Mouse (Mus musculus) heart, embryonic 11.5 days (tissue): ENCODE measurements at regions not wholly inside any gene's neighbourhood (a gene's known extent, or its start where the extent isn't known, plus 50 kb on each side); places are given as distances from the start of the nearest gene placed in this dataset.

Experiments used
- ATAC-seq: fragments of 200-750 bp; cut with Nextera tagmentation; replicated peaks from 2 replicates; pipeline ENCODE4 v1.8.0; 2017; ENCODE audit warnings: moderate library complexity; ENCODE audit not compliant: insufficient number of reproducible peaks, low FRiP score, low TSS enrichment
- H3K27ac ChIP-seq: fragments of 300-500 bp; sonication (generic); 2 replicates; pipeline ENCODE4 v1.5.1; 2014; ENCODE audit warnings: mild to moderate bottlenecking, low read depth, low read length
- H3K27me3 ChIP-seq: fragments of 300-500 bp; sonication (generic); 2 replicates; pipeline ENCODE4 v1.6.1; 2014; ENCODE audit warnings: mild to moderate bottlenecking, low read length, mixed read lengths; ENCODE audit not compliant: control insufficient read depth, insufficient read depth
- H3K36me3 ChIP-seq: fragments of 300-500 bp; sonication (generic); 2 replicates; pipeline ENCODE4 v1.6.1; 2014; ENCODE audit warnings: mild to moderate bottlenecking, low read length, moderate library complexity, mixed read lengths; ENCODE audit not compliant: control insufficient read depth, insufficient read depth
- H3K4me1 ChIP-seq: fragments of 300-500 bp; sonication (generic); 2 replicates; pipeline ENCODE4 v1.6.1; 2014; ENCODE audit warnings: low read length; ENCODE audit not compliant: control insufficient read depth, insufficient read depth
- H3K4me2 ChIP-seq: fragments of 300-500 bp; sonication (generic); 2 replicates; pipeline ENCODE4 v1.6.1; 2014; ENCODE audit warnings: mild to moderate bottlenecking, moderate library complexity
- H3K4me3 ChIP-seq: fragments of 300-500 bp; sonication (generic); 2 replicates; pipeline ENCODE4 v1.5.1; 2014; ENCODE audit warnings: low read depth, low read length
- H3K9ac ChIP-seq: fragments of 300-500 bp; sonication (generic); 2 replicates; pipeline ENCODE4 v1.6.1; 2014; ENCODE audit warnings: mild to moderate bottlenecking, low read depth, low read length, moderate library complexity
- H3K9me3 ChIP-seq: fragments of 300-500 bp; sonication (generic); replicated peaks from 2 replicates; pipeline ENCODE4 v1.6.1; 2016; ENCODE audit warnings: low read length; ENCODE audit not compliant: control insufficient read depth
- whole genome bisulfite sequencing: fragments of 180-500 bp; shearing (Covaris S2); extraction: QIAGEN DNeasy Blood & Tissue Kit; methylation state at CpG from one replicate; pipeline ENCODE4 v1.1.7; 2014; ENCODE audit not compliant: insufficient replicate concordance; 5-methylcytosine and 5-hydroxymethylcytosine counted together

DNA sequence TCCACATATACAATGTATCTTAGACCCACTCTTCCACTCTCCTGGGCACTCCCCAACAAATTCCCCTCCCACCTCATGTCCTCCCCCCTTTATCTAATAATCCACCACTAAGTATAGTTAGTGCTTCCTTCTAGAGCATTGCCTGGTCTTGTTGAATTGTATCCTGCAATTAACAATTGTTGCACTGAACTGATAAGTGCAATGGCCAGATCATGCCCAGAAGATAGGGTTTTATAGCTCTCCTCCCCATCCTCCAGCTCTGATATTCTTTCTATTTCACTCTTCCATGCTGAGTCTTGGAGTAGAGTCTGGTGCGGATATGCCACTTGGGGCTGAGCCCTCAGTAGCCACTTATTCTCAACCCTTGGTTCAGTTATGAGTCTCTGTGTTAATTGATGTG, 159.6 kb upstream of the Klf3 start:
- no peaks in the 10 kb centered on the region for H3K4me1 ChIP-seq
- H3K36me3 ChIP-seq: no peaks in the 10 kb centered on the region
- 95% methylated on average over 1 of the region's 1 CpGs for WGBS
- no peak for ATAC-seq
- no peak overlapping the region for H3K9ac ChIP-seq
- no peaks in the 10 kb centered on the region for H3K9me3 ChIP-seq
- no peak overlapping the region for H3K27ac ChIP-seq
- no peak overlapping the region for H3K4me3 ChIP-seq
- no peak overlapping the region for H3K4me2 ChIP-seq
- H3K27me3 ChIP-seq: no peaks in the 10 kb centered on the region

- Histone ChIP-seq H3K4me2 (peak overlapping the region; percentile 65), H3K9ac (peak overlapping the region; percentile 69), H3K27me3 (no peaks in the 10 kb centered on the region), H3K9me3 (no peaks in the 10 kb centered on the region), H3K4me3 (peak overlapping the region; percentile 29), H3K27ac (peak overlapping the region; percentile 62), H3K4me1 (no peaks in the 10 kb centered on the region), H3K36me3 (no peaks in the 10 kb centered on the region)
- peak; percentile 68; the same call in 1 of the 2 replicates for ATAC-seq
- 2% methylated on average over 18 of the region's 18 CpGs for WGBS
Observed at GRCm38 (mm10) chr5:64647417-64648125, 155.6 kb upstream of the Klf3 start.

GRCm38 (mm10) chr5:64648492-64648891, 154.7 kb upstream of the Klf3 start:
- no peaks in the 10 kb centered on the region for H3K36me3 ChIP-seq
- H3K4me3 ChIP-seq: no peak overlapping the region
- no peak; the same call in 1 of the 2 replicates for ATAC-seq
- no peaks in the 10 kb centered on the region for H3K27me3 ChIP-seq
- 17% methylated on average over 8 of the region's 8 CpGs for WGBS
- H3K9ac ChIP-seq: peak overlapping the region; percentile 28; the same call in 1 of the 2 replicates
- no peaks in the 10 kb centered on the region for H3K4me1 ChIP-seq
- peak overlapping the region; percentile 62 for H3K27ac ChIP-seq
- H3K9me3 ChIP-seq: no peaks in the 10 kb centered on the region
- H3K4me2 ChIP-seq: peak overlapping the region; percentile 48

GRCm38 (mm10) chr5:64651407-64651806, 151.8 kb upstream of the Klf3 start:
- H3K4me2 ChIP-seq: no peak overlapping the region
- H3K9ac ChIP-seq: no peak overlapping the region
- no peaks in the 10 kb centered on the region for H3K9me3 ChIP-seq
- no peak for ATAC-seq
- no peak overlapping the region for H3K4me3 ChIP-seq
- 61% methylated on average over 3 of the region's 3 CpGs for WGBS
- no peaks in the 10 kb centered on the region for H3K36me3 ChIP-seq
- no peaks in the 10 kb centered on the region for H3K4me1 ChIP-seq
- H3K27me3 ChIP-seq: no peaks in the 10 kb centered on the region
- no peak overlapping the region for H3K27ac ChIP-seq

DNA sequence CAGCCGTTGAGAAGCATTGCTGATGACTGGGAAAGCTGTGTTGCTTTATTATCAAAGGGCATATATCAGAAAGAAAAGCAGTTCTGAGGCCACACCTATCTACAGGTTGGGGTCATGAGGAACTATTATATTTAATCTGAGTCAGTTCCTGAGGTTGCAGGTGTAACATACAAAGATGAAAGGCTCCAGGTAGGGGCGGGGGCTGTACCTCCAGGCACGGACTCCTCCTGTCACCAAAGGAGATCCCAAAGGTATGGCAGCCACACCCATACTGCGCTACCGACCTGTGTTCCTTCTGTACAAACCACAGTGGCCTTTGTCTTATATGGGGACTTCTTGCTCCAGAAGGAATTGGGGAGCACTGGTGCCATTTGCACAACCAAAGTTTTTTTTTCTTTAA, 149.4 kb upstream of the Klf3 start:
- 80% methylated on average over 5 of the region's 5 CpGs for WGBS
- H3K9ac ChIP-seq: no peak overlapping the region
- no peaks in the 10 kb centered on the region for H3K4me1 ChIP-seq

GRCm38 (mm10) chr5:64655286-64655685, 147.9 kb upstream of the Klf3 start:
- Histone ChIP-seq H3K4me2 (no peak overlapping the region), H3K27me3 (no peaks in the 10 kb centered on the region), H3K9me3 (no peaks in the 10 kb centered on the region), H3K9ac (no peak overlapping the region), H3K4me3 (no peak overlapping the region), H3K4me1 (no peaks in the 10 kb centered on the region), H3K27ac (no peak overlapping the region), H3K36me3 (no peaks in the 10 kb centered on the region)
- no peak for ATAC-seq
- 71% methylated on average over 5 of the region's 5 CpGs for WGBS

More for the DNA sequence above, 149.4 kb upstream of the Klf3 start:
- Histone ChIP-seq H3K9me3 (no peaks in the 10 kb centered on the region), H3K36me3 (no peaks in the 10 kb centered on the region), H3K27me3 (no peaks in the 10 kb centered on the region), H3K4me3 (no peak overlapping the region), H3K27ac (no peak overlapping the region), H3K4me2 (no peak overlapping the region)
- ATAC-seq: no peak

DNA sequence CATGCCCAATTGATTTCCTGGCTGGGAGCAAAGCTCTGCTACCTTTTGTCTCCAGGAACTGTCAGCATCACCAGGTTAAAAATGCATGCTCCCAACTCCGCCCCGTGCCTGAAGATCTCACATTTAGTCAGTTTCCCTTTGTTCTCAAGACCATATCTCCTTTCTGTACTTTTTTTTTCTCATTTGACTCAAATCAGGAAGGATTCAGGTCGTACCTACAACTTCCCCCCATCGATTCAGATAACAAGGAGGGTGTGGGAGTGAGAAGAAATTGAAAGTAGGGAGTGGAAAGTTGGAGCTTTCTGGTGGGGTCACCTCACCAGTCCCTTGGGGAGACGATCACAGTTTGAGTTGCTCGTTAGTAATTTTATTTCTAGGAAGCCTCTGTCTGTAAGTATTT, 141.2 kb upstream of the Klf3 start:
- no peaks in the 10 kb centered on the region for H3K36me3 ChIP-seq
- H3K4me1 ChIP-seq: no peaks in the 10 kb centered on the region
- H3K27ac ChIP-seq: no peak overlapping the region
- no peaks in the 10 kb centered on the region for H3K9me3 ChIP-seq
- no peak overlapping the region for H3K9ac ChIP-seq
- H3K4me3 ChIP-seq: no peak overlapping the region
- no peaks in the 10 kb centered on the region for H3K27me3 ChIP-seq
- ATAC-seq: no peak
- H3K4me2 ChIP-seq: no peak overlapping the region
- 48% methylated on average over 6 of the region's 6 CpGs for WGBS

- no peaks in the 10 kb centered on the region for H3K4me1 ChIP-seq
- H3K36me3 ChIP-seq: no peaks in the 10 kb centered on the region
- no peaks in the 10 kb centered on the region for H3K27me3 ChIP-seq
- WGBS: 51% methylated on average over 7 of the region's 7 CpGs
- no peaks in the 10 kb centered on the region for H3K9me3 ChIP-seq
- no peak overlapping the region for H3K9ac ChIP-seq
- ATAC-seq: no peak
- no peak overlapping the region for H3K4me3 ChIP-seq
- no peak overlapping the region for H3K27ac ChIP-seq
- H3K4me2 ChIP-seq: no peak overlapping the region
Observed at GRCm38 (mm10) chr5:64662476-64662875, 140.7 kb upstream of the Klf3 start.

DNA sequence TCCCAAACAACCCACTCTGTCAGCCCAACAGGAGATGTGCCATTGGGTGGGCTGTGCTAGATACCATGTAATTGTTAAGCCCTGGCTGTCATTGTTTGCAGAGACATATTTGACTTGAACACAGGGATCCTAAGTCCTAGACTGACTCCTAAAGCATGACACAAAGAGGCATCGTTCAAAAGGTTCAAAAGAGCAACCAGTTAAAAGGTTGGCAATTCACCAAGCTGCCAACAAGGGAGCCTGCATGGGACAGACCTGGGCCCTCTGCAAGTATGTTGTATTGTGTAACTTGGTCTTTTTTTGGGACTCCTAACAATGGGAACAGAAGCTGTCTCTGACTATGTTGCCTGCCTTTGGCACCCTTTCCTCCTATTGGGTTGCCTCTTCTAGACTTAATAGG, 139.4 kb upstream of the Klf3 start:
- Histone ChIP-seq H3K9me3 (no peaks in the 10 kb centered on the region), H3K4me3 (no peak overlapping the region), H3K4me1 (no peaks in the 10 kb centered on the region), H3K36me3 (no peaks in the 10 kb centered on the region), H3K4me2 (no peak overlapping the region), H3K9ac (no peak overlapping the region), H3K27ac (no peak overlapping the region), H3K27me3 (no peaks in the 10 kb centered on the region)
- 70% methylated on average over 1 of the region's 1 CpGs for WGBS
- no peak for ATAC-seq
